Mouse (Mus musculus): Measurements from ENCODE around the gene 9930111J21Rik1.
"Not testable (repeated sequence)": the region's sequence is repeated elsewhere in the genome, so short reads cannot be mapped to it uniquely, and the experiment has no call there.

Gene 9930111J21Rik1

DNA sequence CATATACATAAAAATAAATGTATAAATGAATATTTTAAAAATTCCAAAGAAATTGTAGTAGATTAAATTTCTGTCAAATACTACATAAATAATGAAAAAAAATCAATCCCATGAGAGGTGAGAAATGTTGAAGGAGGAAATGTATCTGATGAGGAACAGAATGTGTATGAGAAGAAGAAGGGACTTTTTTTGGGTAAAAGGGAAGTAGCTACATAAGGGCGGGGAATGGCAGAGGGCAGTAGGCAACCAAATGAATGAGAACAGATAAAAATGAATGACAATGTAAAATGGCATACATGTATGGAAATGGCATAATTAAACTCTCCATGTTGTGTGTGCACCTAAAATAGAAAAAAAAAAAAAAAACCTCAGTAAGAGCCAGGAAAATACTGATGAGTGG is 65.6 kb downstream of the 9930111J21Rik1 start:
- DNase-seq: no peak

GRCm38 (mm10) chr11:48908459-48908858 is 70.7 kb downstream of the 9930111J21Rik1 start:
- DNase-seq: no peak

DNA sequence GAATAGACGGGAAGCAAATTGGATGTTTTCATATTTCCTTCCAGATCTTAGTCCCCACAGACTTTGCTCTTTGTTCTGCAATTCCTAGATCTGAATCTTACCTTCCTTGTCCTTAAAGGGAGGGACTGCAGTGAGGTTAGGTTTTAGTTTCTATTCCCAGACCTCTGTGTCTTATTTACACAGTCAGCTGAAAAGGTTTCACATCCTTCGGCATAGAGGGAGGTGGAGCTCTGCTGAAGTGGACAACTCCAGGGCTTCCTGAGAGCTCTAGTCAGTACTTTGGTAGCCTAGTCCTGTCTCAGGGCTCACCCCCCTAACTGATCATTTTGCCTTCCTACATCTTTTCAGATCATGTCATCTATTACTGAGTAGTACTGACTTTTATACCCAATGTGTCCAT is 77.2 kb downstream of the 9930111J21Rik1 start, which contains the start of gene Gm5431:
Gene Gm5431, minus strand, starts transcription at position 194 of the 400 bp plus-strand sequence.
- no peak for DNase-seq

- not testable (repeated sequence) for DNase-seq
Measured at GRCm38 (mm10) chr11:48901567-48901930, 77.6 kb downstream of the 9930111J21Rik1 start.

DNA sequence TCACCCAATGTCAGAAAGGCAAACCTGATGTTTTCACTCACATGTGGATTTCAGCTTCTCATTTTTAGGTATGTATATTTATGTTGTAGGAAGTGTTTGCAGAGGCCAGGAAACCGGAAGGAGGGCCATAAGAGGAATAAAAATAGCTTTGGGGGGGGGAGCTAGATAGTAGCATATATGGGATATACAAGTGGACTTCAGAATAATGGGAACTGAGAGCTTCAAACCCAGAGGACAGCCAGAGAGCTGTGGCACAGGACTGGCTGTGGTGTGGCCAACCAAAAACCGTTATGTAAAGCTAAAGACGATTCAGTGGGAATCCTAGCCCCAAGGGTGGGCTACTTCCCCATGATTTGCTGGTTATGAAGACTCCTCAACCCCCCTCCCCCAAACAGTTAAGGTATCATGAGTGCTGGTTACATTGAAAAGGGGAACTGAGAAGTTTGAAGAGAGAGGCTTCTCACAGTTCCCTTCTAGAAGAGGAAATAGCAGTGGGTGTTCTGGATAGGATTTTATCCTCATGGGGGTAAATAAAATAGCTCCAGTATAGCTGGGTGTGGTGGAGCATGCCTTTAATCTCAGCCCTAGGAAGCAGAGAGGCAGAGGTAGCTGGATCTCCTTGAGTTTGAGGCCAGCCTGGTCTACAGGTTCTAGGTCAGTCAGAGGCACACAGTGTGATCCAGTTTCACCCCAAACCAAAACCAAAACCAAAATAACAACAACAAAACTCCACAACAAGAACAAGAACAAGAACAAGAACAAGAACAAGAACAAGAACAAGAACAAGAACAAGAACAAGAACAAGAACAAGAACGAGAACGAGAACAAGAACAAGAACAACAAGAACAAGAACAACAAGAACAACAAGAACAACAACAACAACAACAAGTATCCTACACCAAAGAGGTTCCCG is 78.3 kb downstream of the 9930111J21Rik1 start:
- not testable (repeated sequence) for DNase-seq

GRCm38 (mm10) chr11:48898812-48899431 is 80.3 kb downstream of the 9930111J21Rik1 start:
- no peak for DNase-seq

Measured in cerebellum, adult 11-12 months (tissue).